Mouse (Mus musculus) megakaryocyte, embryonic 14.5 days (primary cell): Measurements from ENCODE around the gene 1700069L16Rik.

ENCODE experiments used
- FLI1 ChIP-seq: IDR thresholded peaks from 2 replicates; pipeline ENCODE4 v1.6.1; 2012; ENCODE audit warnings: low read length, inconsistent platforms, mixed read lengths
- GATA1 ChIP-seq: IDR thresholded peaks from 3 replicates; pipeline ENCODE4 v1.6.1; 2012; ENCODE audit warnings: mixed read lengths, low read length, inconsistent platforms, borderline replicate concordance

DNA sequence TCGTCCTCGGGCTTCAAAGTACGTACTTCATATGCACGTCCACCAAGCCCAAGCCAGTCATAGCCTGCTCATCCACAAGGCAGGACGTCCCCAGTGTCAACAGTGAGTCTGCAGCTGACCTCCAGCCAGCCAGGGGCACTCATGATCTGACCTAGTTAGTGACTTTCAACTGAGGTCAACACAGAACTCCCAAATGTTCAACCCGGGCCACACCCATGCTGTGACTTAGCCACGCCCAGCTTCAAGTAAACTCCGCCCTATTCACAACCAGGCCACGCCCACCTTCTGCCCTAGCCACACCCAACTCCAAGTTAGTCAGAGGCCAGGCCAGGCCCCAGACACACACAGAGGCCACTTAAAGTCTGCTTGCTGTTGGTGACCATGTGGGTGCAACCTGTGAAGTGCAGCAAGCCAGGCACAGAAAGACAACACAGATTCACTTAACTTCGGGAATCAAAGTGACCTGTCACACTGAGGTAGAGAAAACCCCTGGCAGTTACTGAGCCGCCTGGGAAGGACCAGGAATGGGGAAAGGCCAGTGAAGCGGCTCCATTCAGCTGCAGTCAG is 59.9 kb downstream of the 1700069L16Rik start:
- TF ChIP-seq GATA1 (no peak), FLI1 (no peak)
